Mouse (Mus musculus) limb, embryonic 14.5 days (tissue): ENCODE measurements around the gene Naa35. TPM values are rescaled to one million over a fixed set of nuclear protein-coding genes. Genes with fewer than 3 reads are reported as not detected.

Experiments
- ATAC-seq: fragments of 200-750 bp; cut with Nextera tagmentation; 2 replicates; pipeline ENCODE4 v1.8.0; 2017; ENCODE audit warnings: low read depth, moderate number of reproducible peaks, moderate TSS enrichment; ENCODE audit not compliant: low FRiP score
- DNase-seq: peaks from one replicate; pipeline ENCODE4 v3.0.0-alpha.2; 2015; ENCODE audit warnings: low spot score
- H3K27ac ChIP-seq: fragments of 300-500 bp; sonication (generic); replicated peaks from 2 replicates; pipeline ENCODE4 v1.5.1; 2014; ENCODE audit warnings: low read depth, mild to moderate bottlenecking, low read length, moderate library complexity, mixed read lengths
- H3K27me3 ChIP-seq: fragments of 300-500 bp; sonication (generic); 2 replicates; pipeline ENCODE4 v1.6.1; 2014; ENCODE audit warnings: low read length, mixed read lengths; ENCODE audit not compliant: control insufficient read depth, insufficient read depth
- H3K36me3 ChIP-seq: fragments of 300-500 bp; sonication (generic); 2 replicates; pipeline ENCODE4 v1.6.1; 2014; ENCODE audit warnings: mild to moderate bottlenecking, low read length, moderate library complexity, mixed read lengths; ENCODE audit not compliant: control insufficient read depth, insufficient read depth
- H3K4me1 ChIP-seq: fragments of 300-500 bp; sonication (generic); 2 replicates; pipeline ENCODE4 v1.6.1; 2014; ENCODE audit warnings: antibody characterized with exemption, low read length, mixed read lengths; ENCODE audit not compliant: control insufficient read depth, insufficient read depth
- H3K4me2 ChIP-seq: fragments of 300-500 bp; sonication (generic); replicated peaks from 2 replicates; pipeline ENCODE4 v1.6.1; 2014; ENCODE audit warnings: low read depth, mild to moderate bottlenecking, low read length, moderate library complexity; ENCODE audit not compliant: severe bottlenecking
- H3K4me3 ChIP-seq: fragments of 300-500 bp; sonication (generic); replicated peaks from 2 replicates; pipeline ENCODE4 v1.5.1; 2014; ENCODE audit warnings: low read length
- H3K9ac ChIP-seq: fragments of 300-500 bp; sonication (generic); 2 replicates; pipeline ENCODE4 v1.6.1; 2014; ENCODE audit warnings: mild to moderate bottlenecking, low read depth, low read length, moderate library complexity; ENCODE audit not compliant: severe bottlenecking
- H3K9me3 ChIP-seq: fragments of 300-500 bp; sonication (generic); 2 replicates; pipeline ENCODE4 v1.6.1; 2016; ENCODE audit warnings: low read length; ENCODE audit not compliant: control insufficient read depth
- POLR2A ChIP-seq: fragments of 200-500 bp; IDR thresholded peaks from 2 replicates; pipeline ENCODE4 v1.8.0; 2012; ENCODE audit warnings: inconsistent platforms, mild to moderate bottlenecking, moderate library complexity, borderline replicate concordance; ENCODE audit not compliant: insufficient read depth, insufficient read length; ENCODE audit errors: extremely low read depth
- WGBS: fragments of 180-500 bp; shearing (Covaris S2); extraction: QIAGEN DNeasy Blood & Tissue Kit; methylation state at CpG from one replicate; pipeline ENCODE4 v1.1.7; 2014; 5-methylcytosine and 5-hydroxymethylcytosine counted together
- polyA plus RNA-seq, 2 experiments: library from polyadenylated mRNA; depleted of rRNA in 1 of 2; stranded (reverse) in 1 of 2; unstranded in 1 of 2; fragments of >200 nt; fragmentation: Nextera tagmentation in 1 of 2; extraction: Ambion mirVana in 1 of 2; gene quantifications; 2 replicates each; pipeline versions ENCODE4 v1.2.1 to v1.2.3; 2012 to 2014

Gene Naa35
- polyA plus RNA-seq, 2 experiments, result 68.5 to 88.8 TPM

GRCm38 (mm10) chr13:59676316-59677229 lies 91.5 kb downstream of the Naa35 start:
- H3K4me1 ChIP-seq, result peaks cover 10% of the 10 kb centered on the region
- no peak for ATAC-seq
- TF ChIP-seq POLR2A, result no peak
- WGBS, result 69% methylated on average over 12 of the region's 12 CpGs
- no peak for DNase-seq
- no peak overlapping the region for H3K27ac ChIP-seq
- no peaks in the 10 kb centered on the region for H3K36me3 ChIP-seq
- H3K4me2 ChIP-seq, result 0 out of 2 replicates have a peak overlapping the region, but pooled peaks have one; percentile 51
- no peaks in the 10 kb centered on the region for H3K9me3 ChIP-seq
- no peak overlapping the region for H3K4me3 ChIP-seq
- H3K27me3 ChIP-seq, result no peaks in the 10 kb centered on the region
- no peak overlapping the region for H3K9ac ChIP-seq

- H3K4me2 ChIP-seq, result no peak overlapping the region
- WGBS, result 39% methylated on average over 4 of the region's 4 CpGs
- no peaks in the 10 kb centered on the region for H3K36me3 ChIP-seq
- DNase-seq (no peak), ATAC-seq (no peak)
- no peaks in the 10 kb centered on the region for H3K9me3 ChIP-seq
- no peaks in the 10 kb centered on the region for H3K27me3 ChIP-seq
- no peak overlapping the region for H3K9ac ChIP-seq
- no peak overlapping the region for H3K27ac ChIP-seq
- H3K4me3 ChIP-seq, result no peak overlapping the region
- H3K4me1 ChIP-seq, result peaks cover 3% of the 10 kb centered on the region
- no peak for TF ChIP-seq POLR2A
Observed at GRCm38 (mm10) chr13:59679306-59679705, 94.2 kb downstream of the Naa35 start.

- no peak for TF ChIP-seq POLR2A
- Histone ChIP-seq H3K4me3 (no peak overlapping the region), H3K4me2 (no peak overlapping the region), H3K36me3 (no peaks in the 10 kb centered on the region), H3K9me3 (no peaks in the 10 kb centered on the region), H3K9ac (no peak overlapping the region), H3K4me1 (no peaks in the 10 kb centered on the region), H3K27me3 (no peaks in the 10 kb centered on the region), H3K27ac (no peak overlapping the region)
- no peak for DNase-seq
- 64% methylated on average over 4 of the region's 4 CpGs for WGBS
- no peak for ATAC-seq
Observed at GRCm38 (mm10) chr13:59679908-59680307, 94.8 kb downstream of the Naa35 start.

DNA sequence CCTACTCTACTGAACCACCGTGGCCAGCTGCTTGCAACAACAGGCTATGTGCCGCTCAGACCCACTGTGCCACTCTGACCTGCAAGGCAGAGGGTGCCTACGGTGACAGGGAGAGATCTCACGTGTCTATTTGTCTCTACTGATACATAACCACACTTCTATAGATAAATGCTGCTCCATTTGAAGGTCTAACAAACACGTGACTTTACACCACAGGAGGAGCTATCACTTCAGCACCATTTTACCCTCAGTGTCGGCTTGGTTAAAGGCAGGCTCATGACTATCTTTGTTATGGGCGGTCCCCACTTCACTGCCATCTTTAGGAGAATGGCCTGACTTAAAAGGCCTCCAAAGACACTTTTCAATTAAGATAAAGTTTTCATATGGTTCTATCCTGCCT lies 97.6 kb downstream of the Naa35 start:
- H3K4me1 ChIP-seq, result no peaks in the 10 kb centered on the region
- no peak for TF ChIP-seq POLR2A
- no peak overlapping the region for H3K4me2 ChIP-seq
- peak; percentile 63 for DNase-seq
- 22% methylated on average over 7 of the region's 7 CpGs for whole genome bisulfite sequencing
- H3K9me3 ChIP-seq, result no peaks in the 10 kb centered on the region
- no peak for ATAC-seq
- H3K4me3 ChIP-seq, result no peak overlapping the region
- H3K27me3 ChIP-seq, result no peaks in the 10 kb centered on the region
- H3K9ac ChIP-seq, result no peak overlapping the region
- no peaks in the 10 kb centered on the region for H3K36me3 ChIP-seq
- no peak overlapping the region for H3K27ac ChIP-seq

GRCm38 (mm10) chr13:59685236-59685635 lies 100.2 kb downstream of the Naa35 start:
- Histone ChIP-seq H3K27me3 (no peaks in the 10 kb centered on the region), H3K9ac (no peak overlapping the region), H3K27ac (no peak overlapping the region), H3K9me3 (no peaks in the 10 kb centered on the region), H3K4me3 (no peak overlapping the region), H3K4me1 (no peaks in the 10 kb centered on the region), H3K4me2 (no peak overlapping the region), H3K36me3 (no peaks in the 10 kb centered on the region)
- no peak for ATAC-seq
- 84% methylated on average over 3 of the region's 3 CpGs for WGBS
- TF ChIP-seq POLR2A, result no peak
- no peak for DNase-seq

Other genes starting within 250 kb of the Naa35 start
- 13.7 and 13.9 TPM in 2 replicates for gene Agtpbp1, start within 50 bp of the Naa35 start, polyA plus RNA-seq (2012; rRNA removed)
- 16.5 and 16.8 TPM in 2 replicates for gene Agtpbp1, start within 50 bp of the Naa35 start, polyA plus RNA-seq (2014; fragmentation: Nextera tagmentation; extraction: Ambion mirVana)
- 22.4 and 27.8 TPM in 2 replicates for gene Golm1, start 90.6 kb downstream of the Naa35 start, polyA plus RNA-seq (2012; rRNA removed)
- gene Golm1, start 90.6 kb downstream of the Naa35 start, polyA plus RNA-seq (2014; fragmentation: Nextera tagmentation; extraction: Ambion mirVana), result 43.2 and 45.8 TPM in 2 replicates
- 0.12 TPM in 1 of 2 replicates, not detected in the other for gene 4921517D22Rik, start 108.8 kb downstream of the Naa35 start, polyA plus RNA-seq (2012; rRNA removed)
- not detected in 2 replicates for gene 4921517D22Rik, start 108.8 kb downstream of the Naa35 start, polyA plus RNA-seq (2014; fragmentation: Nextera tagmentation; extraction: Ambion mirVana)
- 0.01 TPM in 2 replicates for gene Spata31d1a, start 125.1 kb downstream of the Naa35 start, polyA plus RNA-seq (2012; rRNA removed)
- 0.06 TPM in 1 of 2 replicates, not detected in the other for gene Spata31d1a, start 125.1 kb downstream of the Naa35 start, polyA plus RNA-seq (2014; fragmentation: Nextera tagmentation; extraction: Ambion mirVana)
- 0.04 TPM in 2 replicates for gene Spata31d1b, start 127.0 kb downstream of the Naa35 start, polyA plus RNA-seq (2012; rRNA removed)
- 0.08 TPM in 1 of 2 replicates, not detected in the other for gene Spata31d1b, start 127.0 kb downstream of the Naa35 start, polyA plus RNA-seq (2014; fragmentation: Nextera tagmentation; extraction: Ambion mirVana)
- 0.03 TPM in 2 replicates for gene Spata31d1d, start 146.5 kb downstream of the Naa35 start, polyA plus RNA-seq (2012; rRNA removed)
- gene Spata31d1d, start 146.5 kb downstream of the Naa35 start, polyA plus RNA-seq (2014; fragmentation: Nextera tagmentation; extraction: Ambion mirVana), result not detected in 2 replicates
- gene 1700014D04Rik, start 161.5 kb downstream of the Naa35 start, polyA plus RNA-seq (2012; rRNA removed), result 0.05 TPM in 1 of 2 replicates, not detected in the other
- gene 1700014D04Rik, start 161.5 kb downstream of the Naa35 start, polyA plus RNA-seq (2014; fragmentation: Nextera tagmentation; extraction: Ambion mirVana), result not detected in 2 replicates
- 94.7 and 108 TPM in 2 replicates for gene Isca1, start 184.6 kb downstream of the Naa35 start, polyA plus RNA-seq (2012; rRNA removed)
- gene Isca1, start 184.6 kb downstream of the Naa35 start, polyA plus RNA-seq (2014; fragmentation: Nextera tagmentation; extraction: Ambion mirVana), result 126 and 132 TPM in 2 replicates
- not detected in 2 replicates for gene Gm49354, start 197.0 kb downstream of the Naa35 start, polyA plus RNA-seq (2012; rRNA removed)
- not detected in 2 replicates for gene Gm49354, start 197.0 kb downstream of the Naa35 start, polyA plus RNA-seq (2014; fragmentation: Nextera tagmentation; extraction: Ambion mirVana)
- gene Tut7, start 237.9 kb downstream of the Naa35 start, polyA plus RNA-seq (2012; rRNA removed), result 32.5 and 39.9 TPM in 2 replicates
- gene Tut7, start 237.9 kb downstream of the Naa35 start, polyA plus RNA-seq (2014; fragmentation: Nextera tagmentation; extraction: Ambion mirVana), result 45.9 and 51.1 TPM in 2 replicates